Mouse (Mus musculus): ENCODE measurements around the gene Npnt.

Gene Npnt

DNA sequence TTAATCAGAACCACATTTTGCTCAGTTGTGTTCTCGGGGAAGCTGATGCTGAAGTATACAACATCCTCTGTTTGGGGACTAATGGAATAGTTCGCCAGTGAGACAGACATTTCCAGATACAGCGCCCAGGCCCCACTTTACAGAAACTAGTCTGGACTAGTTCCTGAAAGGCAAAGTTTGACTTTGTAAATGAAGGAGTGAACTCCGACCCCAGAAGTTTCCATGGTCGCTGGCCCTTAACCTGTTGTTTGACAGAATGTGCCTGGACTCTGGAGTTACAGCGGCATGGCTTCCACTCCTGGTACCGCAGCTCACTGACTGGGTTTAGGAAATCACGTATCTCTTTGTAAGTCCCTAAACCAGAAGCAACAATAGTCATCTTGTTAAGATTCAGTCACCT, 89.3 kb downstream of the Npnt start:
- no peak for DNase-seq (ENCODE audit: extremely low spot score, low read depth, low spot score)

- no peak for DNase-seq (ENCODE audit: extremely low spot score, low read depth, low spot score)
Observed at GRCm38 (mm10) chr3:132859573-132859972, 90.5 kb downstream of the Npnt start.

DNA sequence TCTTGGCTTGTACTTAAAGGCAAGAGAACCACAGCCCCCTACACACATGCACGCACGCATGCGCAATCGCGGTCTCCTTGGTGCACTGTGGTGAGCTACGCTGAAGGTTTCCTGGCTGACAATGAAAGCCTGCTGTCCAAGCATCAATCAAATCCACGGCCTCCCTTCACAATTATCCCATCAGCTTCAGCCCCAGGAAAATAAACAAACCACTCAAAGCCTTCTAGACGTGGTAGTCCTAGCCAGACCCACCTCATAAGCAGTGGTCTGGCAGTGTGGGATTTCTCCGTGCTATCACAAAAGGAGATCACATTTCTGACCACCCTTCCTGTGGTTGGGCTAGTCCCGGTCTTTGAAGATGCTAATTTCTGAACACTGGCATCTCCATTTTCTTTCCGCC, 91.2 kb downstream of the Npnt start:
- no peak for DNase-seq (ENCODE audit: extremely low spot score, low read depth, low spot score)

DNA sequence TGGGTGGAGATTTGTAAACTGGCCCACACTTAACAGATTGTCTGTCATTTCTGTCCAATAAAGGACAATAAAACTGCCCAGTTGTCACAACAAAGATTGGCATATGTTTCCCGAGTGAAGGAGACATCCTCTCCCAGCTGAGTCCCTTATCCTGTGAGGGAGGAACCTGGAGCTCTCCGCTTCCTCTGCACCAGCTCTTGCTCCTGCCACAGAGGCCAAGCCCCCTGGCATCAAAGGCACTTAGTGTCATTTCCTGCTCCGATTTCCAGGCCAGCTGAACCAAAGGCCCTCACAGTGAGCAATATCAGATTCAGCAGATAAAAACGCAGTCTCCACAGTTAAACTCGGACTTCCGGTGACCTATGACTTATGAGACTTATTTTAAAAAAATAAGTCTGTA, 93.4 kb downstream of the Npnt start:
- no peak for DNase-seq (ENCODE audit: extremely low spot score, low read depth, low spot score)

GRCm38 (mm10) chr3:132855458-132856212, 94.5 kb downstream of the Npnt start:
- no peak for DNase-seq (ENCODE audit: extremely low spot score, low read depth, low spot score)

- DNase-seq (ENCODE audit: extremely low spot score, low read depth, low spot score): no peak
Observed at GRCm38 (mm10) chr3:132854271-132854670, 95.8 kb downstream of the Npnt start.

DNA sequence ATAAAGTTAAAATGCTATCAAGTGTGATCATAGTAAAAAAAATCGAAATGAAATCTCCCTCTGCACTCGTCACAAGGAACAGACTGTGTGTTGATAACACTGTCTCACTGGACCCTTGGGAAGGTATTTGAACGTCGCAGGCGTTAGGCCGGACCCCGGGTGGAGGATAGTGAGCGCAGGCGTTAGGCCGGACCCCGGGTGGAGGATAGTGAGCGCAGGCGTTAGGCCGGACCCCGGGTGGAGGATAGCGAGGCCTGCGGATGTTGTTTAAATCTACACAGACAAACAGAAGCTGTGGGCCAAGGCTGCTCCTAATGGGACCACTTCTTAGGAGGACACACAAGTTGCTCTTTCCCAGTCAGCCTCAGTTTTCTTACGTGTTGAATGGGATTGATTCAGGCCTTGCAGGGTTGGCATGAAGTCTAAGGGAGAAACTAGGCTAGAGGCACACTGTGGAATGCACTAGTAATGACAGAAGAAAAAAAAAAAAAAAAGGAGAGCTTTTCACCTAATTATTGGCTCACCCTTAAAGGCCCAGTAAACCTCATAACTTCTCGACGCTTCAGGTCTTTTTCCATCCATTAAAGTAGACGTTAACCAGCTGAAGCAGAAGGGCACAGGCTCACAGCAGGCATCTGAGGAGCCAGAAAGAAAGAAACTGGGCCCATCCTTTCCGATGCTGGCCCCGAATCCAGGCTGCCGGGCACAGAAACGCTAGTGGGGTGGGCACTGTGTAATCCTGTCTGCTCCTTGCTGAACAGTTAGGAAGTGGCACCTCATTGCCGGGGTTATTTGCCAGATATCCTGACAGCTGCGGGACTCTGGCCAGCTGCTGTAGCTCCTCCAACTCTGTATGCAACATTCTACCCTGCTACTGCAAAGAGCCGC, 98.0 kb downstream of the Npnt start:
- no peak for DNase-seq (ENCODE audit: extremely low spot score, low read depth, low spot score)

- no peak for DNase-seq (ENCODE audit: extremely low spot score, low read depth, low spot score)
Observed at GRCm38 (mm10) chr3:132851417-132851816, 98.7 kb downstream of the Npnt start.

DNA sequence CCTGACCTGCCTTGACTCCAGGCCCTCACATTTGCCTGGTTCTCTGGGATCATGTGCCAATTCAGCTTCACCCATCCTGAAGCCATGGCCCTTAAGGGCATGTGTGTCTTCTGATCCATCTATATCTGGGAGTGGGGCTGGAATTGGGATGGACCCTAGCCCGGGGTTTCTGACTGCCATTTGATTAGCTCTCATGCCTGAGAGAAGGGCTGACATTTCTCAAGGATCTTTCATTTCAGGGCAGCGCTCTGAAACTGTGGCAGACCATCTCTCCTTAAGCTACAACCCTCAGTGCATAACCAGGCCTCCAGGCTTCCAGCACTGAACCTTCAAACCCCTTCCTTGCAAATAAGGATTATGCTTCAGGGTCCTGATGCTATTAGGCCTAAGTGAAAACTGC, 99.7 kb downstream of the Npnt start:
- DNase-seq (ENCODE audit: extremely low spot score, low read depth, low spot score): no peak

DNA sequence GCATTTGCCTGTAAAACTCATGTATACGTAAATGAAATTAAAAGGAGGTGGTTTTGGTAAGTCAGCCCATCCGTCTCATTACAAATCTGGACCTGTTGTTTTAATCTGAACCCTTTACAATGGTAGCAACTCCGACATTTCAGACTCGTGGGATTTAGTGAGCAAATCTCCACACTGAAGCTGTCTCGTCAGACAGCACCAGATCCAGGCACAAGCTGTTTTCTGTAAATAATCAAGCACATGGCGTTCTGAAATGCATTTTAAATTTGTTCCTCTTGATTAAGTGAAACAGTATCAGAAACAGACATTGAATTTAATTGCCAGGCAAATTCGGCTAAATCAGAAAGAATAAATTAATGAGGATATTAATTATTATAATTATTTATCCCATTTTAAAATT, 100.4 kb downstream of the Npnt start:
- no peak for DNase-seq (ENCODE audit: extremely low spot score, low read depth, low spot score)

GRCm38 (mm10) chr3:132842676-132843075, 107.4 kb downstream of the Npnt start:
- no peak for DNase-seq (ENCODE audit: extremely low spot score, low read depth, low spot score)

DNA sequence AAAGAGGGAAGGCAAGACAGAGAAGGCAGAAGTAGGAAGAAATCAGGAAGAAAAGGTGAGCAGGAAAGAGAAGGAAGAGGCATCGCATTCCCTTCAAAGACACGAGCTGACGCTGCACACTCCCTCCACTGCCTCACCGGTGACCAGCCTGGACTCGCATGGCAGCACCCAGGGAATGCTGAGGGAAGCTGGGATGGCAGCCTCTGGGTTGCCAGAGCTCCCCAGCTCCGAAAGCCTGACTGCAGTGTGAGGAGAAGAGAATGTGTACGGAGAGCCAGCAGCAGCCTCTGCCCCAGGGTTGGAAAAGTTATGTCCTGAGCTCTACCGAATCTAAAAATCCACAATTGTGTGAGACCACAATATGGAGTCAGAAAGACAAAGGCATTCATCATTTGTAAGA, 110.6 kb downstream of the Npnt start:
- DNase-seq (ENCODE audit: extremely low spot score, low read depth, low spot score): no peak

- DNase-seq (ENCODE audit: extremely low spot score, low read depth, low spot score): no peak
Observed at GRCm38 (mm10) chr3:132838656-132839417, 111.3 kb downstream of the Npnt start.

DNA sequence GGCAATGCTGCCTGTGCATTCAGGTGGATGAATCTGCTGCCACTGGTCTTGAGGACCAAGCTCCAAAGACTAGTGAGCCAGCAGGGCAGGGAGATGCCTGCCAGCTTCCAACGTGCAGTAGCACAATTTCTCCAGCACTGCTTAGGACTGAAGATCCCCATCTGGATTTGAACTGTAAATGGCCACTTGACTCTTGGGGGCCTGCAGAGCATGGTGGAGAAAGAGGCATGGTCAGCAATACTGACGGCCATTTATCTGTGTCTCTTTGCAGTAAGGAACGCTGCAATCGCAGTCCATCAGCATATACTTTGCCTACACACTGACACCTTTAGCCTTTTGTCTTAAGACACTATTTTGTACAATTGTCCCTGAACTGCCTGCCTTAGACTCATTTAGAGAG, 113.0 kb downstream of the Npnt start:
- DNase-seq (ENCODE audit: extremely low spot score, low read depth, low spot score): no peak

- no peak for DNase-seq (ENCODE audit: extremely low spot score, low read depth, low spot score)
Observed at GRCm38 (mm10) chr3:132835118-132835794, 114.8 kb downstream of the Npnt start.

Measured in hindlimb bud, embryonic 11.5 days (tissue).